Mouse (Mus musculus): ENCODE results near the gene Hdac4. TPM values are rescaled to one million over a fixed set of nuclear protein-coding genes. Genes with fewer than 3 reads are reported as not detected.

Gene Hdac4
- polyA plus RNA-seq, 1 experiment from 2014 or later = 32.7 TPM

GRCm38 (mm10) chr1:92103971-92104370 is 91.5 kb downstream of the Hdac4 start:
- ATAC-seq (ENCODE audit: insufficient read depth, low FRiP score, low TSS enrichment) (no peak), DNase-seq (ENCODE audit: low spot score) (no peak)
- H3K27me3 ChIP-seq (ENCODE audit: control insufficient read depth, insufficient read depth, low read length) = no peaks in the 10 kb centered on the region
- H3K36me3 ChIP-seq (ENCODE audit: control insufficient read depth, insufficient read depth, low read length) = no peaks in the 10 kb centered on the region; the same call in 1 of the 2 replicates
- no peak overlapping the region for H3K4me3 ChIP-seq (ENCODE audit: low read depth, low read length)
- H3K9me3 ChIP-seq (ENCODE audit: control insufficient read depth, low read length) = no peaks in the 10 kb centered on the region
- no peak overlapping the region for H3K9ac ChIP-seq (ENCODE audit: low read length)
- H3K4me1 ChIP-seq (ENCODE audit: control insufficient read depth, insufficient read depth, low read length) = no peaks in the 10 kb centered on the region
- H3K4me2 ChIP-seq (ENCODE audit: low read depth) = no peak overlapping the region
- no peak overlapping the region for H3K27ac ChIP-seq (ENCODE audit: low read depth, low read length)

DNA sequence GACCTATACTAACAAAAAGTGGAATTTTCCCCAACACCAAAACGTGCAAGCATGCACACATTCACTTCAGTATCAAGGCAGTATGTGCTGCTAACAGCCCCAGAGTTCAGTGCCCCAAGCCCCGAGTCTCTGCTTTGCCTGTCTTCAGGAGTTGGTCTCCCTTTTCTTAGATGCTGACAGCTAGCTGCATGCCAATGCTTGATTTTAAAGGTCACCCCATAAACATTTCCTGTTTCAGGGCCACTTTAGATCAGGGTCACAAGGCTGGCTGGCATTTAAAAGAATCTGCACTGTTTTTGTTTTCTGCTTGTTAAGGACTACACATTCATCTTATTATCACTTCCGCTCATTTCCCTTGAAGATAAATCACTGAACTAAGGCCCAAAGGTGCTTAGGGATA is 92.1 kb downstream of the Hdac4 start:
- Histone ChIP-seq H3K4me2 (ENCODE audit: low read depth) (no peak overlapping the region), H3K27me3 (ENCODE audit: control insufficient read depth, insufficient read depth, low read length) (no peaks in the 10 kb centered on the region), H3K9ac (ENCODE audit: low read length) (no peak overlapping the region), H3K36me3 (ENCODE audit: control insufficient read depth, insufficient read depth, low read length) (no peaks in the 10 kb centered on the region; the same call in 1 of the 2 replicates), H3K4me3 (ENCODE audit: low read depth, low read length) (no peak overlapping the region), H3K27ac (ENCODE audit: low read depth, low read length) (no peak overlapping the region), H3K4me1 (ENCODE audit: control insufficient read depth, insufficient read depth, low read length) (no peaks in the 10 kb centered on the region), H3K9me3 (ENCODE audit: control insufficient read depth, low read length) (no peaks in the 10 kb centered on the region)
- WGBS = 77% methylated on average over 3 of the region's 3 CpGs
- ATAC-seq (ENCODE audit: insufficient read depth, low FRiP score, low TSS enrichment) (no peak), DNase-seq (ENCODE audit: low spot score) (no peak)

- WGBS = 92% methylated on average over 1 of the region's 1 CpGs
- no peak overlapping the region for H3K9ac ChIP-seq (ENCODE audit: low read length)
- ATAC-seq (ENCODE audit: insufficient read depth, low FRiP score, low TSS enrichment) = no peak
- no peak for DNase-seq (ENCODE audit: low spot score)
- H3K4me3 ChIP-seq (ENCODE audit: low read depth, low read length) = no peak overlapping the region
- no peaks in the 10 kb centered on the region; the same call in 1 of the 2 replicates for H3K36me3 ChIP-seq (ENCODE audit: control insufficient read depth, insufficient read depth, low read length)
- H3K27me3 ChIP-seq (ENCODE audit: control insufficient read depth, insufficient read depth, low read length) = no peaks in the 10 kb centered on the region
- H3K4me1 ChIP-seq (ENCODE audit: control insufficient read depth, insufficient read depth, low read length) = no peaks in the 10 kb centered on the region
- no peaks in the 10 kb centered on the region for H3K9me3 ChIP-seq (ENCODE audit: control insufficient read depth, low read length)
- H3K27ac ChIP-seq (ENCODE audit: low read depth, low read length) = no peak overlapping the region
- no peak overlapping the region for H3K4me2 ChIP-seq (ENCODE audit: low read depth)
Observed at GRCm38 (mm10) chr1:92102825-92103224, 92.7 kb downstream of the Hdac4 start.

GRCm38 (mm10) chr1:92100371-92100891 is 95.1 kb downstream of the Hdac4 start:
- DNase-seq (ENCODE audit: low spot score) (no peak), ATAC-seq (ENCODE audit: insufficient read depth, low FRiP score, low TSS enrichment) (no peak)
- H3K36me3 ChIP-seq (ENCODE audit: control insufficient read depth, insufficient read depth, low read length) = no peaks in the 10 kb centered on the region
- H3K4me2 ChIP-seq (ENCODE audit: low read depth) = no peak overlapping the region
- H3K27me3 ChIP-seq (ENCODE audit: control insufficient read depth, insufficient read depth, low read length) = no peaks in the 10 kb centered on the region
- no peaks in the 10 kb centered on the region for H3K9me3 ChIP-seq (ENCODE audit: control insufficient read depth, low read length)
- H3K4me1 ChIP-seq (ENCODE audit: control insufficient read depth, insufficient read depth, low read length) = no peaks in the 10 kb centered on the region
- no peak overlapping the region for H3K27ac ChIP-seq (ENCODE audit: low read depth, low read length)
- no peak overlapping the region for H3K4me3 ChIP-seq (ENCODE audit: low read depth, low read length)
- no peak overlapping the region for H3K9ac ChIP-seq (ENCODE audit: low read length)
- WGBS = 75% methylated on average over 4 of the region's 4 CpGs

GRCm38 (mm10) chr1:92099964-92100363 is 95.5 kb downstream of the Hdac4 start:
- H3K4me2 ChIP-seq (ENCODE audit: low read depth) = no peak overlapping the region
- no peak overlapping the region for H3K4me3 ChIP-seq (ENCODE audit: low read depth, low read length)
- DNase-seq (ENCODE audit: low spot score) (no peak), ATAC-seq (ENCODE audit: insufficient read depth, low FRiP score, low TSS enrichment) (no peak)
- no peaks in the 10 kb centered on the region for H3K4me1 ChIP-seq (ENCODE audit: control insufficient read depth, insufficient read depth, low read length)
- no peaks in the 10 kb centered on the region for H3K36me3 ChIP-seq (ENCODE audit: control insufficient read depth, insufficient read depth, low read length)
- H3K27ac ChIP-seq (ENCODE audit: low read depth, low read length) = no peak overlapping the region
- H3K9me3 ChIP-seq (ENCODE audit: control insufficient read depth, low read length) = no peaks in the 10 kb centered on the region
- 84% methylated on average over 4 of the region's 4 CpGs for WGBS
- no peaks in the 10 kb centered on the region for H3K27me3 ChIP-seq (ENCODE audit: control insufficient read depth, insufficient read depth, low read length)
- H3K9ac ChIP-seq (ENCODE audit: low read length) = no peak overlapping the region

DNA sequence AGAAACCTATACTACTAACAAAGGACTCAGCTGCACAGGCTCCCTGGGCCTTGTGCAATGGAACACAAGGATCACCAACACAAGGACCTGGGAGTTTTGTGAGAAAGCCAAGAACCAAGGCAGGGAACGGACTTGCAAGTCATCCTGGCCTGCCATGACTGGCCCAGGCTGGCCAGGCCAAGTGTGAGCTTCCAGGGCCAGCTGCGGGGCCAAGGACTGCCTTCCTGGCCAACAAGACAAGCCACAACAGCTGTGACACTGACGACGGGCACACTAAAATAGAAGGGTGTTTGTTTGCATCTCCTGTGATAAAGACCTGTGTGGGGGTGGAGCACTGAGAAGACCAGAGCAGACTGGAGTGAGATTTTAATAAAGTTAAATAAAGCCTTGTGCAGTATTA is 96.0 kb downstream of the Hdac4 start:
- no peak overlapping the region for H3K27ac ChIP-seq (ENCODE audit: low read depth, low read length)
- DNase-seq (ENCODE audit: low spot score) (no peak), ATAC-seq (ENCODE audit: insufficient read depth, low FRiP score, low TSS enrichment) (no peak)
- no peak overlapping the region for H3K4me3 ChIP-seq (ENCODE audit: low read depth, low read length)
- H3K4me1 ChIP-seq (ENCODE audit: control insufficient read depth, insufficient read depth, low read length) = no peaks in the 10 kb centered on the region
- no peaks in the 10 kb centered on the region for H3K27me3 ChIP-seq (ENCODE audit: control insufficient read depth, insufficient read depth, low read length)
- no peak overlapping the region for H3K9ac ChIP-seq (ENCODE audit: low read length)
- H3K36me3 ChIP-seq (ENCODE audit: control insufficient read depth, insufficient read depth, low read length) = no peaks in the 10 kb centered on the region
- 74% methylated on average over 4 of the region's 4 CpGs for WGBS
- H3K9me3 ChIP-seq (ENCODE audit: control insufficient read depth, low read length) = no peaks in the 10 kb centered on the region
- H3K4me2 ChIP-seq (ENCODE audit: low read depth) = no peak overlapping the region

DNA sequence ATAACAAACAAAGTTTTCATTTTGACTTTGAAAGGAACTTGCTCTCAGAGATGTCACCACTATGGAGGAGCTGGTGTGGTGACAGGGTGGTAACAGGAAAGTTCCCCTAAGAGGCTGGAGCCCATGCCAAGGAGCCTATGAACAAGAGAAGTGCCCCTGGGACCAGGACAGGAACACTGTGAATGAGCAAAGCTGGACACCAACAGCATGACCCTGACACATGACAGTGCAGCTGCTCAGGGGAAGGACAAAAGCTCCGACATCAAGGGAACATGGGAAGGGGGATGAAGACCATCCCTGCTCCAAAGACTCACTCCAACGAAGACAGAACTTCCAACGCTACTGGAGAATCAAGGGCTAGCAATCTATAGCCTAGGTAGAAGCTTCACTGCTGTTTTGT is 97.0 kb downstream of the Hdac4 start:
- 88% methylated on average over 3 of the region's 3 CpGs for WGBS
- no peak for DNase-seq (ENCODE audit: low spot score)
- H3K4me2 ChIP-seq (ENCODE audit: low read depth) = no peak overlapping the region
- H3K4me3 ChIP-seq (ENCODE audit: low read depth, low read length) = no peak overlapping the region
- no peaks in the 10 kb centered on the region for H3K9me3 ChIP-seq (ENCODE audit: control insufficient read depth, low read length)
- no peak overlapping the region for H3K9ac ChIP-seq (ENCODE audit: low read length)
- no peak overlapping the region for H3K27ac ChIP-seq (ENCODE audit: low read depth, low read length)
- H3K4me1 ChIP-seq (ENCODE audit: control insufficient read depth, insufficient read depth, low read length) = no peaks in the 10 kb centered on the region
- H3K27me3 ChIP-seq (ENCODE audit: control insufficient read depth, insufficient read depth, low read length) = no peaks in the 10 kb centered on the region
- no peaks in the 10 kb centered on the region for H3K36me3 ChIP-seq (ENCODE audit: control insufficient read depth, insufficient read depth, low read length)
- ATAC-seq (ENCODE audit: insufficient read depth, low FRiP score, low TSS enrichment) = no peak

DNA sequence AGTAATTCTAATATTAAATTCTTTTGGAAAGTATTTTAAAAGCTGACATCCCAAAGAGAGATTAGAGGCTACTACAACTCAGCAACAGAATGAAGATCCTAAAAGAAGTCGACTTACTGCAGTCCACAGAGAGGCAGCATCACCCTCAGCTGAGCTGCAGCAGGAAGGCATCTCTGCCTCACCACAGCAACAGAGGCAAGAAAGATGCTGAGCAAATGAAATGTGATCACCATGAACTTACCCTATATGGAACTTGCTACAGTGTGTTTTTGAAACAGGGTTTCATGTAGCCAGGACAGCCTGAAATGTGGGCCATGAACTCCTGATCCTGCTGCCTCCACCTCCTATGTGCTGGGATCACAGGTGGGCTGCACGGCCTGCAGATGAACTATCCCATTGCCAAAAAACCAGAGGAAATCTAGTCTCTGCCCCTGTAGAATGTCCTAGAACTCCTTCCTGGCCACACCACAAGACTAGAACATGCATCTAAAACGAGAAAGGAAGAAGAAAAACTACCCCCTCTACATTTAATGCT is 98.4 kb downstream of the Hdac4 start:
- no peaks in the 10 kb centered on the region for H3K9me3 ChIP-seq (ENCODE audit: control insufficient read depth, low read length)
- 78% methylated on average over 3 of the region's 3 CpGs for WGBS
- H3K27me3 ChIP-seq (ENCODE audit: control insufficient read depth, insufficient read depth, low read length) = no peaks in the 10 kb centered on the region
- DNase-seq (ENCODE audit: low spot score) (no peak), ATAC-seq (ENCODE audit: insufficient read depth, low FRiP score, low TSS enrichment) (no peak)
- no peaks in the 10 kb centered on the region for H3K4me1 ChIP-seq (ENCODE audit: control insufficient read depth, insufficient read depth, low read length)
- H3K36me3 ChIP-seq (ENCODE audit: control insufficient read depth, insufficient read depth, low read length) = no peaks in the 10 kb centered on the region
- H3K27ac ChIP-seq (ENCODE audit: low read depth, low read length) = no peak overlapping the region
- no peak overlapping the region for H3K4me2 ChIP-seq (ENCODE audit: low read depth)
- H3K4me3 ChIP-seq (ENCODE audit: low read depth, low read length) = no peak overlapping the region
- no peak overlapping the region for H3K9ac ChIP-seq (ENCODE audit: low read length)

DNA sequence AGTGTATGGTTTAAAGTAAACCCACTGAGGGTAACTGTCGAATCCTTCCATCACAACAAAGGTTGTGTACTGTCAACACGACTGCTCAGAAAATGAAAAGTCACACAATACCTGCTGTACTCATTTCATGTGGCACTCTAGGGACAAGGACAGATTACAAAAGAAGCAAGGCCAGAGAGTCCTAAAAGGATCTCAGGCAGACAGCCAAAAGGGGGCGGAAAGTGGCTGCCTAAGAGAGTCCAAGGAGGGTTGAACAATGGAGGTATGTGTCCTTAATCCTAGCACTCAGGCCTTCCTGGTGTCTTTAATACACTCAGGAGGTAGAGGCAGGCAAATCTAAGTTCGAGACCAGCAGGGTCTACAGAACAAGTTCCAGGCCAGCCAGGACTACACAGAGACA is 103.2 kb downstream of the Hdac4 start:
- no peak overlapping the region for H3K9ac ChIP-seq (ENCODE audit: low read length)
- no peaks in the 10 kb centered on the region for H3K36me3 ChIP-seq (ENCODE audit: control insufficient read depth, insufficient read depth, low read length)
- 91% methylated on average over 4 of the region's 4 CpGs for WGBS
- no peaks in the 10 kb centered on the region for H3K4me1 ChIP-seq (ENCODE audit: control insufficient read depth, insufficient read depth, low read length)
- ATAC-seq (ENCODE audit: insufficient read depth, low FRiP score, low TSS enrichment) (no peak), DNase-seq (ENCODE audit: low spot score) (no peak)
- no peaks in the 10 kb centered on the region for H3K27me3 ChIP-seq (ENCODE audit: control insufficient read depth, insufficient read depth, low read length)
- no peak overlapping the region for H3K4me2 ChIP-seq (ENCODE audit: low read depth)
- H3K4me3 ChIP-seq (ENCODE audit: low read depth, low read length) = no peak overlapping the region
- no peaks in the 10 kb centered on the region for H3K9me3 ChIP-seq (ENCODE audit: control insufficient read depth, low read length)
- no peak overlapping the region for H3K27ac ChIP-seq (ENCODE audit: low read depth, low read length)

Measured in neural tube, embryonic 11.5 days (tissue).